Mouse (Mus musculus): ENCODE data around the gene Ccng2.

DNA sequence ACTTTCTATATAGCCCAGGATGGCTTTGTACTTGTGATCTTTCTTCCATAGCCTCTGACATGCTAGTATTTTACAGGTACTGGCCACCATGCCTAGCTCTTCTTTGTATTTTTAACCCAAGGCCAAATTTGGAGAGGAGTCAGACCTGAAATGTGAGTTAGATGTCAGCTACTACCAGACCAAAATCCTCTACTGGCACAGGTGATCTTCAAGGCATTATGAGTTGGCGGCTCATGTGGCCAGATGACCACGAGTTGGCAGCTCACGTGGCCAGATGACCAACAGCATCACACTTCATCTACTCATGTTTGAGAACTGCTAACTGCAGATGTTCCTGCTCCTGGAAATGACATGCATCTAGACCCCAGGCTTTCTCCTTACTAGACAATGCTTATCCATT lies 48.7 kb upstream of the Ccng2 start:
- TF ChIP-seq POLR2A (IDR thresholded peaks at IDR 0.05; ENCODE audit: insufficient read depth, low read depth, low read length), result no peak
- TF ChIP-seq CTCF (IDR thresholded peaks at IDR 0.05; ENCODE audit: insufficient read depth, low read depth, low read length), result no peak

Data from olfactory bulb, adult 2 months (tissue).